Mouse (Mus musculus) midbrain, postnatal 0 days (tissue): ENCODE results near the gene Cdk17. TPM values are rescaled to one million over a fixed set of nuclear protein-coding genes. Genes with fewer than 3 reads are reported as not detected.

Experiments
- ATAC-seq: fragments of 200-750 bp; cut with Nextera tagmentation; 2 replicates; pipeline ENCODE4 v1.8.0; 2017; ENCODE audit warnings: moderate number of reproducible peaks, mild to moderate bottlenecking, moderate TSS enrichment, moderate library complexity; ENCODE audit not compliant: low FRiP score
- DNase-seq: peaks from one replicate; pipeline ENCODE4 v3.0.0-alpha.2; 2015; ENCODE audit warnings: low spot score
- H3K27ac ChIP-seq: fragments of 300-500 bp; sonication (generic); 2 replicates; pipeline ENCODE4 v1.5.1; 2014; ENCODE audit warnings: low read depth, mild to moderate bottlenecking, low read length, mixed read lengths
- H3K27me3 ChIP-seq: fragments of 300-500 bp; sonication (generic); 2 replicates; pipeline ENCODE4 v1.6.1; 2014; ENCODE audit warnings: low read length, control low read depth, mixed read lengths; ENCODE audit not compliant: insufficient read depth
- H3K36me3 ChIP-seq: fragments of 300-500 bp; sonication (generic); 2 replicates; pipeline ENCODE4 v1.6.1; 2014; ENCODE audit warnings: low read length, control low read depth, mixed read lengths; ENCODE audit not compliant: insufficient read depth
- H3K4me1 ChIP-seq: fragments of 300-500 bp; sonication (generic); 2 replicates; pipeline ENCODE4 v1.6.1; 2014; ENCODE audit warnings: mild to moderate bottlenecking, control low read depth, antibody characterized with exemption, low read length, mixed read lengths; ENCODE audit not compliant: insufficient read depth
- H3K4me2 ChIP-seq: fragments of 300-500 bp; sonication (generic); 2 replicates; pipeline ENCODE4 v1.6.1; 2014; ENCODE audit warnings: low read depth, mild to moderate bottlenecking, low read length, mixed read lengths; ENCODE audit not compliant: poor library complexity, severe bottlenecking
- H3K4me3 ChIP-seq: fragments of 300-500 bp; sonication (generic); 2 replicates; pipeline ENCODE4 v1.5.1; 2014; ENCODE audit warnings: low read depth, mild to moderate bottlenecking, low read length, moderate library complexity
- H3K9ac ChIP-seq: fragments of 300-500 bp; sonication (generic); replicated peaks from 2 replicates; pipeline ENCODE4 v1.6.1; 2014; ENCODE audit warnings: mild to moderate bottlenecking, low read length, moderate library complexity, mixed read lengths; ENCODE audit not compliant: poor library complexity, severe bottlenecking
- H3K9me3 ChIP-seq: fragments of 300-500 bp; sonication (generic); 2 replicates; pipeline ENCODE4 v1.6.1; 2016; ENCODE audit warnings: low read length, control low read depth
- CTCF ChIP-seq: IDR thresholded peaks from 2 replicates; pipeline ENCODE4 v1.5.1; 2016; ENCODE audit warnings: antibody characterized with exemption, mild to moderate bottlenecking
- WGBS: fragments of 180-500 bp; shearing (Covaris S2); extraction: QIAGEN DNeasy Blood & Tissue Kit; methylation state at CpG from one replicate; pipeline ENCODE4 v1.1.7; 2014; 5-methylcytosine and 5-hydroxymethylcytosine counted together
- polyA plus RNA-seq: library from polyadenylated mRNA; unstranded; fragments of >200 nt; fragmentation: Nextera tagmentation; extraction: Ambion mirVana; gene quantifications from 2 replicates; pipeline ENCODE4 v1.2.1, GENCODE M21; 2015
- total RNA-seq: library from RNA; depleted of rRNA; stranded (reverse); fragments of >200 nt; gene quantifications from 2 replicates; pipeline ENCODE4 v1.2.3, GENCODE M21; 2014

Gene Cdk17
- total and polyA plus RNA-seq, 2 experiments from 2014 or later, result 34.3 to 91.1 TPM

GRCm38 (mm10) chr10:93126025-93126424, 34.6 kb upstream of the Cdk17 start:
- Histone ChIP-seq H3K36me3 (no peaks in the 10 kb centered on the region), H3K27me3 (no peaks in the 10 kb centered on the region), H3K4me3 (no peak overlapping the region), H3K4me1 (no peaks in the 10 kb centered on the region), H3K9me3 (no peaks in the 10 kb centered on the region), H3K27ac (no peak overlapping the region), H3K9ac (no peak overlapping the region), H3K4me2 (no peak overlapping the region)
- DNase-seq, result no peak
- 74% methylated on average over 3 of the region's 3 CpGs for WGBS
- no peak for TF ChIP-seq CTCF
- ATAC-seq, result no peak

GRCm38 (mm10) chr10:93128566-93128965, 32.1 kb upstream of the Cdk17 start:
- DNase-seq (no peak), ATAC-seq (no peak)
- H3K36me3 ChIP-seq, result no peaks in the 10 kb centered on the region
- no peaks in the 10 kb centered on the region for H3K9me3 ChIP-seq
- H3K27ac ChIP-seq, result no peak overlapping the region
- no peaks in the 10 kb centered on the region for H3K27me3 ChIP-seq
- H3K9ac ChIP-seq, result no peak overlapping the region
- H3K4me3 ChIP-seq, result no peak overlapping the region
- 95% methylated on average over 2 of the region's 2 CpGs for WGBS
- no peak overlapping the region for H3K4me2 ChIP-seq
- H3K4me1 ChIP-seq, result no peaks in the 10 kb centered on the region
- no peak for TF ChIP-seq CTCF

GRCm38 (mm10) chr10:93129345-93129744, 31.3 kb upstream of the Cdk17 start:
- no peak overlapping the region for H3K9ac ChIP-seq
- 72% methylated on average over 1 of the region's 1 CpGs for WGBS
- H3K27me3 ChIP-seq, result no peaks in the 10 kb centered on the region
- no peak for TF ChIP-seq CTCF
- no peak overlapping the region for H3K27ac ChIP-seq
- no peaks in the 10 kb centered on the region for H3K4me1 ChIP-seq
- no peaks in the 10 kb centered on the region for H3K36me3 ChIP-seq
- no peak for ATAC-seq
- no peak overlapping the region for H3K4me2 ChIP-seq
- DNase-seq, result no peak
- H3K4me3 ChIP-seq, result no peak overlapping the region
- no peaks in the 10 kb centered on the region for H3K9me3 ChIP-seq

GRCm38 (mm10) chr10:93129904-93130455, 30.7 kb upstream of the Cdk17 start:
- Histone ChIP-seq H3K4me2 (no peak overlapping the region), H3K9me3 (no peaks in the 10 kb centered on the region), H3K36me3 (no peaks in the 10 kb centered on the region), H3K4me1 (no peaks in the 10 kb centered on the region), H3K27ac (peak overlapping the region; percentile 26; the same call in 1 of the 2 replicates), H3K27me3 (no peaks in the 10 kb centered on the region), H3K4me3 (no peak overlapping the region), H3K9ac (no peak overlapping the region)
- no peak for DNase-seq
- WGBS, result 40% methylated on average over 9 of the region's 9 CpGs
- ATAC-seq, result no peak
- TF ChIP-seq CTCF, result no peak

GRCm38 (mm10) chr10:93130456-93130940, 30.2 kb upstream of the Cdk17 start:
- no peak for DNase-seq
- no peaks in the 10 kb centered on the region for H3K36me3 ChIP-seq
- H3K4me1 ChIP-seq, result no peaks in the 10 kb centered on the region
- no peak overlapping the region for H3K9ac ChIP-seq
- H3K27me3 ChIP-seq, result no peaks in the 10 kb centered on the region
- no peak for TF ChIP-seq CTCF
- no peak for ATAC-seq
- 29% methylated on average over 10 of the region's 10 CpGs for WGBS
- H3K9me3 ChIP-seq, result no peaks in the 10 kb centered on the region
- H3K4me2 ChIP-seq, result no peak overlapping the region
- peak overlapping the region; percentile 26; the same call in 1 of the 2 replicates for H3K27ac ChIP-seq
- no peak overlapping the region for H3K4me3 ChIP-seq

GRCm38 (mm10) chr10:93131865-93132566, 28.7 kb upstream of the Cdk17 start:
- DNase-seq (no peak), ATAC-seq (no peak)
- no peak overlapping the region for H3K9ac ChIP-seq
- no peak overlapping the region for H3K27ac ChIP-seq
- H3K4me3 ChIP-seq, result no peak overlapping the region
- 89% methylated on average over 9 of the region's 9 CpGs for WGBS
- H3K4me1 ChIP-seq, result no peaks in the 10 kb centered on the region
- H3K27me3 ChIP-seq, result no peaks in the 10 kb centered on the region
- H3K36me3 ChIP-seq, result no peaks in the 10 kb centered on the region
- no peak overlapping the region for H3K4me2 ChIP-seq
- no peak for TF ChIP-seq CTCF
- H3K9me3 ChIP-seq, result no peaks in the 10 kb centered on the region
